Mouse (Mus musculus): ENCODE measurements around the gene Mrps18a. TPM values are rescaled to one million over a fixed set of nuclear protein-coding genes. Genes with fewer than 3 reads are reported as not detected.
A peak's percentile ranks its signal among the peaks of the same experiment; 100 is the strongest.

The Mrps18a gene
- polyA plus RNA-seq, 1 experiment from 2014 or later = 164 TPM

DNA sequence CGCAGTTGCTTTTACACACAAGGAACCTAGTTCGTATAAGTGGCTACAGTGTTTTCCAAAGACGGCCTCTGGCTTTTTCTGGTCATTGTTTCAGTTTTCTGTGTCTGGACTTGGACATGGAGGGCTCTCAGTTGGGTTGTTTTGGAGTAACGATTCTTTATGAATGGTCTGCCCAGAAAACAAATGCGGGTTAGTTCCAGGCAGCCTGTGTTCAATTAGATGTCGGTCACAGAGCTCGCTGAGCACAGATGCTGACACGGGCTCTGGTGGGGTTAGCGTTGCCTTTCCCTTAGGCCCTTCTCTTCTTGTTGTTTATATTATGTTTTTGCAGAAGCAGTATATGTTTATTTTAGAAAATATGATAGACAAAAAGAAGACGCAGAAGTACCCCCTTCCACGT is 5.4 kb downstream of the Mrps18a start:
- WGBS = 83% methylated on average over 11 of the region's 11 CpGs
- no peak overlapping the region for H3K4me3 ChIP-seq (ENCODE audit: low read length)
- no peak overlapping the region for H3K9ac ChIP-seq (ENCODE audit: low read depth, low read length)
- no peak for ATAC-seq (ENCODE audit: low FRiP score, low TSS enrichment)
- no peaks in the 10 kb centered on the region for H3K27me3 ChIP-seq (ENCODE audit: control insufficient read depth, insufficient read depth, low read length)
- no peak overlapping the region for H3K4me2 ChIP-seq (replicated peaks; ENCODE audit: low read depth, low read length)
- no peak overlapping the region for H3K27ac ChIP-seq (ENCODE audit: low read depth, low read length)
- H3K9me3 ChIP-seq (ENCODE audit: control insufficient read depth, low read length) = no peaks in the 10 kb centered on the region
- peaks cover 23% of the 10 kb centered on the region; the same call in 1 of the 2 replicates for H3K36me3 ChIP-seq (ENCODE audit: control insufficient read depth, insufficient read depth, low read length)
- H3K4me1 ChIP-seq (ENCODE audit: control insufficient read depth, insufficient read depth, low read length) = peaks cover 16% of the 10 kb centered on the region

DNA sequence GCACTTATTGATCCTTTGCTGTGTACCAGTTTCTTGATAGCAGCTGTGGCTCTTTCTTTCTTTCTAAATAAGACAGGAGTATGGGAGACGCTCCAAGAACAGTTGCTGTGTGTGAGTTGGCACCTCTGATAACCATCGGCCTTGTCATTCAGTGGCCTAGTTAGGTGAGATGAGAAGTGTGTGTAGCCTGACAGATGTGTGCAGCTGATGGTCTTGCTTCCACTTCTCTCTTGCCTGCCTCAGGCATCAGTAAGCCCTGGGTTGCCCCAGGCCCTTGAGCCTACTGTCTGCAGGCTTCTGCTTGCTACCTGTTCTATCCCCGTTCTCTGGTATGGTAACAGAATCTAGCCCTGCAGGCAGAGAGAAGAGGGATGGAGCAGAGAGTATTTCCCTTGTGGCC is 6.1 kb downstream of the Mrps18a start:
- H3K27ac ChIP-seq (ENCODE audit: low read depth, low read length) = no peak overlapping the region
- no peak for ATAC-seq (ENCODE audit: low FRiP score, low TSS enrichment)

DNA sequence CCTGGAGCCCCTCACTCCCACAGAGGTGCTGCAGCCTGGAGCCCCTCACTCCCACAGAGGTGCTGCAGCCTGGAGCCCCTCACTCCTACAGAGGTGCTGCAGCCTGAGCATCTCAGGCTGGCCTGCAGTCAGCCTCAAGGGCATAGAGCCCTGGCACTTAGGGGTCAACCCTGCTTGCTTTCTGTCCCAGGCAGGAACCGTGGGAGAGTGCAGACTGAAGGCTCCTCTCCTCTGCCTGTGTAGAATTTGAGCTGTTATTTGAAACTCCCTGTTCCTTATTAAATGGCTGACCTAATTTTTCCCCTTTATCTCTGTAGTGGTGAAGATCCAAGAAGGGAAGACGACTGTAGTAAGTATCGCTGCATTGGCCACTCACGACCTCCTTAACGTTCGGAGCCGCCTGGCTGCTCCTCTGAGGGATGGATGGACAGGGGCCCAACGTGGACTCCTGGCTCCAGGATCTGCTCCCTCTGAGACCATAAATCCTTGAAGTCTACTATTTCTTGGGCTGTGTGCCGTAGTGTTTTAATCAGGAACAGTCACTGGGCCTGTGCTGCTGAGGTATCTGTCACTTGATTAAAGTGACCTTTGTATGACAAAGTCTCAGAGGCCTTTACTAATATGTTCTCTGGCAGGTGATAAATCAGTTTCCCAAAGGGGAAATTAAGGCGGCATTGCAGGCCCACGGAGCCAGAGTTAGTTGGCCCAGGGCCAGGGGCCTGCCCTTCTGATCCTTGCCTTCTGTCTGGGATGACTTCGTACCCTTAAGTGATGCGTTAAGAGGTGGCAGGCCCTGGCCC is 7.0 kb downstream of the Mrps18a start:
- Histone ChIP-seq H3K9ac (ENCODE audit: low read depth, low read length) (no peak overlapping the region), H3K9me3 (ENCODE audit: control insufficient read depth, low read length) (no peaks in the 10 kb centered on the region), H3K27ac (ENCODE audit: low read depth, low read length) (no peak overlapping the region; the same call in 1 of the 2 replicates), H3K4me3 (ENCODE audit: low read length) (no peak overlapping the region), H3K36me3 (ENCODE audit: control insufficient read depth, insufficient read depth, low read length) (peaks cover 32% of the 10 kb centered on the region), H3K4me2 (replicated peaks; ENCODE audit: low read depth, low read length) (no peak overlapping the region), H3K27me3 (ENCODE audit: control insufficient read depth, insufficient read depth, low read length) (no peaks in the 10 kb centered on the region), H3K4me1 (ENCODE audit: control insufficient read depth, insufficient read depth, low read length) (peaks cover 9% of the 10 kb centered on the region; the same call in 1 of the 2 replicates)
- ATAC-seq (ENCODE audit: low FRiP score, low TSS enrichment) = peak; percentile 77
- 28% methylated on average over 13 of the region's 13 CpGs for WGBS

More for the DNA sequence above, 6.1 kb downstream of the Mrps18a start:
- Histone ChIP-seq H3K4me2 (replicated peaks; ENCODE audit: low read depth, low read length) (no peak overlapping the region), H3K4me1 (ENCODE audit: control insufficient read depth, insufficient read depth, low read length) (peaks cover 10% of the 10 kb centered on the region; the same call in 1 of the 2 replicates), H3K9me3 (ENCODE audit: control insufficient read depth, low read length) (no peaks in the 10 kb centered on the region), H3K9ac (ENCODE audit: low read depth, low read length) (no peak overlapping the region), H3K4me3 (ENCODE audit: low read length) (no peak overlapping the region), H3K36me3 (ENCODE audit: control insufficient read depth, insufficient read depth, low read length) (peaks cover 24% of the 10 kb centered on the region; the same call in 1 of the 2 replicates), H3K27me3 (ENCODE audit: control insufficient read depth, insufficient read depth, low read length) (no peaks in the 10 kb centered on the region)
- WGBS = 85% methylated on average over 3 of the region's 3 CpGs

DNA sequence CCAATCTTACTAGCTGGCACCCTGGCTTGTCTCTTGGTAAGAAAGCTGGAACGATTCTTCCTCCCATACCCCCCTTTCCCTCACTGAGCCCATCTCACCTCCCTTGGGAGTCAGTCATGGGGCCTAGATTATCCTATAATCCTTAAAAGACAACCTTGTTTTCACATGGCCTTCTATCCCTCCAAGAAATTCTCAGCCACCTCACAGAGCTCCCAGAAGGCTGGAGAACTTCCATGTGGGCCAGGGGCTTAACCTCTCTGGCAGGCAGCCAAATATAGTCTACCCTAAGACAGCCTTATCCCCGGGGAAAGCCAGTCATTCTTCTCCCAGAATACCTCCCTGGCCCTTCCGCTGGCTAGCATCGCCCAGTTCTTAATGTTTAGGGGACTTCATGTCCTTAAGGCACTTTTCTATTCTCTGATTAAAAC is 7.7 kb downstream of the Mrps18a start:
- H3K9me3 ChIP-seq (ENCODE audit: control insufficient read depth, low read length) = no peaks in the 10 kb centered on the region
- H3K27me3 ChIP-seq (ENCODE audit: control insufficient read depth, insufficient read depth, low read length) = no peaks in the 10 kb centered on the region
- peaks cover 9% of the 10 kb centered on the region; the same call in 1 of the 2 replicates for H3K4me1 ChIP-seq (ENCODE audit: control insufficient read depth, insufficient read depth, low read length)
- no peak overlapping the region for H3K27ac ChIP-seq (ENCODE audit: low read depth, low read length)
- peaks cover 38% of the 10 kb centered on the region for H3K36me3 ChIP-seq (ENCODE audit: control insufficient read depth, insufficient read depth, low read length)
- H3K9ac ChIP-seq (ENCODE audit: low read depth, low read length) = no peak overlapping the region
- no peak overlapping the region for H3K4me2 ChIP-seq (replicated peaks; ENCODE audit: low read depth, low read length)
- no peak overlapping the region for H3K4me3 ChIP-seq (ENCODE audit: low read length)
- 71% methylated on average over 4 of the region's 4 CpGs for WGBS
- ATAC-seq (ENCODE audit: low FRiP score, low TSS enrichment) = no peak

DNA sequence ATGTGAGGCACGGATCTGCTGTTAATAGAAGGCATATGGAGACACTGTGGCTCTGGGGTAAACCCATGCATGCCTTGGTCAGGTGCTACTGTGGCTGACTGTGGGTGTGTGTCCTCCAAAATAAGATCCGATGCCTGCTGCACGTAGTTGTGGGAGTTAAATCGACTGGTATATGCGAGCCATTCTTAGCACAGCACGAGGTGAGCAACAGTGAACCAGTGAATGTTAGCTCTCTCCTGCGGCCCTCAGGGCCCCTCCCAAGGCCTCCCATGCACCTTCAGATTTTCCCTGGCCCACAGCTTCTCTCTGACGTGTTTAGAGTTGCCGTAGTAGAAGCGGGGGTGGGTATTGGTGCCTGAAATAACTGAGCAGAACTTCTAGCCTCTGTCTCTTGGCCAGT is 8.9 kb downstream of the Mrps18a start:
- no peak overlapping the region for H3K9ac ChIP-seq (ENCODE audit: low read depth, low read length)
- H3K27ac ChIP-seq (ENCODE audit: low read depth, low read length) = no peak overlapping the region
- no peaks in the 10 kb centered on the region for H3K27me3 ChIP-seq (ENCODE audit: control insufficient read depth, insufficient read depth, low read length)
- H3K9me3 ChIP-seq (ENCODE audit: control insufficient read depth, low read length) = no peaks in the 10 kb centered on the region
- ATAC-seq (ENCODE audit: low FRiP score, low TSS enrichment) = no peak
- H3K4me1 ChIP-seq (ENCODE audit: control insufficient read depth, insufficient read depth, low read length) = peaks cover 9% of the 10 kb centered on the region; the same call in 1 of the 2 replicates
- 91% methylated on average over 10 of the region's 10 CpGs for WGBS
- no peak overlapping the region for H3K4me3 ChIP-seq (ENCODE audit: low read length)
- no peak overlapping the region for H3K4me2 ChIP-seq (replicated peaks; ENCODE audit: low read depth, low read length)
- H3K36me3 ChIP-seq (ENCODE audit: control insufficient read depth, insufficient read depth, low read length) = peaks cover 50% of the 10 kb centered on the region

DNA sequence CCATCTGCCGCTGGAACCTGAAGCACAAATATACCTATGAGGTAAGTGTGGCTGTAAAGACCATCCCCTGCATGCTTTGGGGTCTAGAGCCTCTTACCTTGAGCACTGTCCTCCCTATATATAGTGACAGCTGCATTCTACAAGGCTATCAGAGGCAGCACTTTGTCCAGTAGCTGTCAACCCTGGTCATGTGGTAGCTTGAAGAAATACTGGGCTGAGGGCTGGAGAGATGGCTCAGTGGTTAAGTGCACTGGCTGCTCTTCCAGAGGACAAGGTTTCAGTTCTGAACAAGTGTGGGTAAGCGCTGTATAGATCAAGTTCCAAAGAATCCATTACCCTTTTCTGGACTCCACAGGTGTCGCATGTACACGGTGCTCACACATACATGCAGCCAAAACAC is 12.0 kb downstream of the Mrps18a start:
- no peak overlapping the region for H3K27ac ChIP-seq (ENCODE audit: low read depth, low read length)
- H3K9me3 ChIP-seq (ENCODE audit: control insufficient read depth, low read length) = no peaks in the 10 kb centered on the region
- no peak overlapping the region for H3K9ac ChIP-seq (ENCODE audit: low read depth, low read length)
- H3K4me2 ChIP-seq (replicated peaks; ENCODE audit: low read depth, low read length) = no peak overlapping the region
- H3K4me1 ChIP-seq (ENCODE audit: control insufficient read depth, insufficient read depth, low read length) = peaks cover 4% of the 10 kb centered on the region; the same call in 1 of the 2 replicates
- 91% methylated on average over 4 of the region's 4 CpGs for WGBS
- no peaks in the 10 kb centered on the region for H3K27me3 ChIP-seq (ENCODE audit: control insufficient read depth, insufficient read depth, low read length)
- no peak for ATAC-seq (ENCODE audit: low FRiP score, low TSS enrichment)
- peaks cover 80% of the 10 kb centered on the region for H3K36me3 ChIP-seq (ENCODE audit: control insufficient read depth, insufficient read depth, low read length)
- H3K4me3 ChIP-seq (ENCODE audit: low read length) = no peak overlapping the region

DNA sequence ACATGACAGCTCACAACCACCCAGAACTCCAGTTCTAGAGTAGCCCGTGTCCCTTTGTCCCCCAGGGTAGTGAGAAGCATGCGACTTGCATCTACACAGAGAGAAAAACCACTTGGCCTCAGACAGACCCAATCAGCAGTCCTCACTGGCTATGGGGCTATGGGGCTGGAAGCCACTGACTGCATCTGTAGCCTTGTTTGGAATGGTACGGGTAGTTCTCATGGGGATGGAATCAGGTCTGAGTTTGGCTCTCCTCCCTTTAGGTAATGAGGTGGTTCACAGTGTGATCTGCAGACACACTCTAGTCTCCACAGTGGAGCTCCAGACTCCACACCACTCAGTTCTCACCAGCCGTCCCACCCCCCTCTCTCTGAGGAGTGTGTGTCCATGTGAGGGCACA is 12.5 kb downstream of the Mrps18a start:
- Histone ChIP-seq H3K27me3 (ENCODE audit: control insufficient read depth, insufficient read depth, low read length) (no peaks in the 10 kb centered on the region), H3K9me3 (ENCODE audit: control insufficient read depth, low read length) (no peaks in the 10 kb centered on the region), H3K27ac (ENCODE audit: low read depth, low read length) (no peak overlapping the region), H3K4me1 (ENCODE audit: control insufficient read depth, insufficient read depth, low read length) (no peaks in the 10 kb centered on the region; the same call in 1 of the 2 replicates), H3K4me3 (ENCODE audit: low read length) (no peak overlapping the region), H3K36me3 (ENCODE audit: control insufficient read depth, insufficient read depth, low read length) (peaks cover 80% of the 10 kb centered on the region), H3K4me2 (replicated peaks; ENCODE audit: low read depth, low read length) (no peak overlapping the region), H3K9ac (ENCODE audit: low read depth, low read length) (no peak overlapping the region)
- ATAC-seq (ENCODE audit: low FRiP score, low TSS enrichment) = no peak
- 90% methylated on average over 4 of the region's 4 CpGs for WGBS

DNA sequence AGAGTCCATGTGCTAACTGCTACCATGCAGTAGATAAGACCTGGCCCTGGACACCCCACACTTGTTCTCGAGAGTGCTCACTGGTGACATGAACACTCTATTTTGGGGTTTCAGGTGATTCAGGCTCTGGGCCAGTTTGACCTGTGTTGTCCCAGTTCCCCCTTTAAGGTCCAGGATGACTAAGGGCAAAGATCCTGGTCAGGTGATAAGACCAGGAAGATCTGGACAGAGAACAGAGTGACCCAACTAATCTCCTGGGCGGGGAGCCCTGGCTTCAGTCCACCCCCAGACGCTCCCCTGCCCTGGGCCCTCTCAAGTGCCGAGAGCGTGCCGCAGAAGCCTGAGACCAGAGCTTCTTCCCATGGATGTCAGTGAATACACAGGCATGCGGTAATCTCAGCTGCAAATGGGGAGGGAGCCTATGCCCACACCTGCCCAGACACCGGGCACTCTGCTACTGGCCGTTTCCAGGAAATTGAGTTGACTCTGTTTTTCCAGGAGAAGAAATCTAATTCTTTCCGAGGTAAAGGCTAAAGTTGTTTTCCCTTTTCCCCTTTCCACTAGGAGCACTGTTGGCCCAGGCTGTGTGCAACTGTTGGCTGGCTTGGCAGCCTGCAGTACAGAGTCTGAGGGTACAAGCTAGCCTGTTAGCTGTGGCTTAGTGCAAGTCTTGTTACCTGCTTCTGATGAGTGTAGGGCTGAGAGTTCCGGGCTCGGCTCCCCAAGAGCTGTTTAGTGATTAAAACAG is 13.3 kb downstream of the Mrps18a start:
- Histone ChIP-seq H3K9me3 (ENCODE audit: control insufficient read depth, low read length) (no peaks in the 10 kb centered on the region), H3K4me2 (replicated peaks; ENCODE audit: low read depth, low read length) (no peak overlapping the region), H3K27me3 (ENCODE audit: control insufficient read depth, insufficient read depth, low read length) (no peaks in the 10 kb centered on the region), H3K36me3 (ENCODE audit: control insufficient read depth, insufficient read depth, low read length) (peaks cover 81% of the 10 kb centered on the region), H3K4me1 (ENCODE audit: control insufficient read depth, insufficient read depth, low read length) (no peaks in the 10 kb centered on the region), H3K9ac (ENCODE audit: low read depth, low read length) (no peak overlapping the region), H3K27ac (ENCODE audit: low read depth, low read length) (no peak overlapping the region), H3K4me3 (ENCODE audit: low read length) (no peak overlapping the region)
- 91% methylated on average over 12 of the region's 12 CpGs for WGBS
- ATAC-seq (ENCODE audit: low FRiP score, low TSS enrichment) = no peak

DNA sequence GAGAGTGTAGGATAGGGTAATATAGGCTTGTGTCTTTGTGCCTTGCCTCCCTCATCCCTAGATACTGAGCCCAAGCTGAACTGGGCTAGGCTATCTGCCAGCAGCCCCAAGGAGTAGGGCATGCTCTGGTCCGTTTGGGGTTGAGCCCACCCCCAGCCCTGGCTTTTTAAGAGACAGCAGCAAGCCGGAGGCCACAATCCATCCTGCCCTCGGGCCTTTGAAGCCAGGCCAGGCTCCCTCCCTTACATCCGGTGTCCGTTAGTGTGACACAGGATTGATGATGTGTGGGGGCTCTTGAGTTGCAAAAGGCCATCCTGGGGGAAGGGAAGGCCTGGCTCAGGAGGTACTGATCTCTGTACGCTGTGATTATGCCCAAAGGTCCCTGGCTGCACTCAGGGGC is 15.8 kb downstream of the Mrps18a start:
- H3K4me1 ChIP-seq (ENCODE audit: control insufficient read depth, insufficient read depth, low read length) = no peaks in the 10 kb centered on the region; the same call in 1 of the 2 replicates
- H3K27me3 ChIP-seq (ENCODE audit: control insufficient read depth, insufficient read depth, low read length) = no peaks in the 10 kb centered on the region
- peak; percentile 24; the same call in 1 of the 2 replicates for ATAC-seq (ENCODE audit: low FRiP score, low TSS enrichment)
- no peaks in the 10 kb centered on the region for H3K9me3 ChIP-seq (ENCODE audit: control insufficient read depth, low read length)
- WGBS = 28% methylated on average over 6 of the region's 6 CpGs
- H3K4me3 ChIP-seq (ENCODE audit: low read length) = no peak overlapping the region
- peaks cover 79% of the 10 kb centered on the region for H3K36me3 ChIP-seq (ENCODE audit: control insufficient read depth, insufficient read depth, low read length)
- peak overlapping the region; percentile 0; the same call in 1 of the 2 replicates for H3K27ac ChIP-seq (ENCODE audit: low read depth, low read length)
- H3K4me2 ChIP-seq (replicated peaks; ENCODE audit: low read depth, low read length) = no peak overlapping the region
- H3K9ac ChIP-seq (ENCODE audit: low read depth, low read length) = no peak overlapping the region

Measured in kidney, embryonic 14.5 days (tissue).